Mouse (Mus musculus) E14TG2a.4 (cell line): ENCODE data around the gene Acvr1b.

Experiments used
- CTCF ChIP-seq: conservative IDR thresholded peaks from 2 replicates; pipeline ENCODE4 v1.5.1; 2014; ENCODE audit warnings: low read length
- NANOG ChIP-seq: IDR thresholded peaks from 2 replicates; pipeline ENCODE4 v1.6.1; 2014; ENCODE audit warnings: borderline replicate concordance, low read length, mixed read lengths
- POU5F1 ChIP-seq: IDR thresholded peaks from 2 replicates; pipeline ENCODE4 v1.6.1; 2014; ENCODE audit warnings: low read length, borderline replicate concordance

DNA sequence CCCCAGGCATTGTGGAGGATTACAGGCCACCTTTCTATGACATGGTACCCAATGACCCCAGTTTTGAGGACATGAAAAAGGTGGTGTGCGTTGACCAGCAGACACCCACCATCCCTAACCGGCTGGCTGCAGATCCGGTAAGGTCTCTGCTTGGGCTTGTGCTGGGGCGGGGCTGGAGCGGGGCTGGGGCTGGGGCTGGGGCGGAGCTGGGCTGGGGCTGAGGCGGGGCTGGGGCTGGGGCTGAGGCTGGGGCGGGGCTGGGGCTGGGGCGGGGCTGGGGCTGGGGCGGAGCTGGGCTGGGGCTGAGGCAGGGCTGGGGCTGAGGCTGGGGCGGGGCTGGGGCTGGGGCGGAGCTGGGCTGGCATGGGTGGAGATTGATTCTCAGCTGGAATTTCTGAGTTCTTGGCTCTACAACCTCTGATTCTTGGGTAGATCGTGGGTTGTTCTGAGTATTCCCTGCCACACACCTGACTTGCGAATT is 32.8 kb upstream of the Acvr1b start:
- no peak for TF ChIP-seq CTCF
- TF ChIP-seq POU5F1, result no peak
- no peak for TF ChIP-seq NANOG
